Mouse (Mus musculus): ENCODE measurements at regions not wholly inside any gene's neighbourhood (a gene's known extent, or its start where the extent isn't known, plus 50 kb on each side); places are given as distances from the start of the nearest gene placed in this dataset.

DNA sequence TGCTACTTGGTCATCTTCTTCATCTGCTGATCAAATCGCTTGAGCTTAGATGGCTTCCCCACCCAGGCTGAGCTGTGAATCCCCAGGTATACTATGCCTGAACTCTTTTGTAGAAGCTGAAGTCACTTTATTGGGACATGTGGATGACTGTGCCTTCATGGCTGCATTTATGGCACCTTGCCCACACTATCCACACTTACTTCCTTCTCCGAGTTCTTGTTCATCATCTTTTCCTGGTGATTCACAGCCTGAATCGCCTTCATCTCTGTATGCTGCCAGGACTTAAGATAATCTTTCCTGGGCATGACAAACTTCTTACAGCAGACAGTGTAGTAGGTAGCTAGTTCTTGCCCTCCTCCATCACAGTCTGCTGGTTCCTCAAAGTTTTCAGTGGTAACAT is 248.1 kb upstream of the Rack1 start:
- Histone ChIP-seq H3K27ac (ENCODE audit: insufficient read depth, low read length) (no peak overlapping the region), H3K4me1 (ENCODE audit: control insufficient read depth, insufficient read depth, low read length) (peaks cover 1% of the 10 kb centered on the region; the same call in 1 of the 2 replicates), H3K4me3 (ENCODE audit: insufficient read depth, low read length) (no peak overlapping the region)
- no peak for TF ChIP-seq POLR2A (IDR thresholded peaks at IDR 0.05; ENCODE audit: extremely low read depth, insufficient read depth, low read length)
- no peak for TF ChIP-seq CTCF (IDR thresholded peaks at IDR 0.05; ENCODE audit: extremely low read depth, insufficient read depth, low read length)

DNA sequence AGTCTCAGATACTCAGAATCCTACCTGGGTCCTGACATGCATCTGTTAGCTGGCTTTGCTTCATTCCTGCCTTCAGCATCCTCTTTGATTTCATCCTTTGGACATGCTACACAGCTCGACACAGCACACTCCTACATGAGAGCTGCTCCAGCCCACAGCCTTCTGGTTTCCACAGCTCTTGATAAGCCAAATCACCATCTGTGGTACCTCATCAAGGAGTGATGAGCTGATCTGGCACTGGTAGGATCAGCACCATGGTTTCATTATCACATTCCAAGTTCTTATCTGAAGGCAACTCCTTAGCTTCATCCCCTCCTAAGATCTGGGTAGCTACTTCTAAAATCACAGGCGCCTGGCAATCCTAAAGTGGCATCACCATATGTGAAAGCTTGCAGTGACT is 248.9 kb upstream of the Rack1 start:
- H3K4me3 ChIP-seq (ENCODE audit: insufficient read depth, low read length) = no peak overlapping the region

DNA sequence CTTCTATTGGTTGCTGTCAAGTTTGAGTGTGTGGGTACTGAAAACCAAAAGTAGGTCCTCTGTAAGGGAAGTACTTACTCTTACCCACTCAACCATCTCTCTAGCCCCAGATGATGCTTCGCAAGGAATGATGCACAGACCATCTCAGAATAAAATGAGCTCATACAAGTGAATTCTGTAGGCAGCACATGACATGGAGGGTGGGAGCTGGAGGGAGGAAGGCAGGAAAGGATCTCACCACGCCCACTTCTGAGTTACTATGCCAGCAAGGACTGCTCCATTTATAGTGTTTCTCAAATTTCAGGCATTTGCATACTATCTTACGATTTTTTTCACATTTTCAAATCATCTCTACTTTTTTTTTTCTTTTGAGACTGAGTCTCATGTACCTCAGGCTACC is 273.8 kb upstream of the Rack1 start:
- TF ChIP-seq POLR2A (IDR thresholded peaks at IDR 0.05; ENCODE audit: extremely low read depth, insufficient read depth, low read length) = no peak
- TF ChIP-seq CTCF (IDR thresholded peaks at IDR 0.05; ENCODE audit: extremely low read depth, insufficient read depth, low read length) = no peak
- H3K27ac ChIP-seq (ENCODE audit: insufficient read depth, low read length) = no peak overlapping the region
- H3K4me3 ChIP-seq (ENCODE audit: insufficient read depth, low read length) = no peak overlapping the region
- H3K4me1 ChIP-seq (ENCODE audit: control insufficient read depth, insufficient read depth, low read length) = no peaks in the 10 kb centered on the region

More for the DNA sequence above, 248.9 kb upstream of the Rack1 start:
- Histone ChIP-seq H3K27ac (ENCODE audit: insufficient read depth, low read length) (no peak overlapping the region), H3K4me1 (ENCODE audit: control insufficient read depth, insufficient read depth, low read length) (peaks cover 1% of the 10 kb centered on the region; the same call in 1 of the 2 replicates)
- no peak for TF ChIP-seq CTCF (IDR thresholded peaks at IDR 0.05; ENCODE audit: extremely low read depth, insufficient read depth, low read length)
- no peak for TF ChIP-seq POLR2A (IDR thresholded peaks at IDR 0.05; ENCODE audit: extremely low read depth, insufficient read depth, low read length)

DNA sequence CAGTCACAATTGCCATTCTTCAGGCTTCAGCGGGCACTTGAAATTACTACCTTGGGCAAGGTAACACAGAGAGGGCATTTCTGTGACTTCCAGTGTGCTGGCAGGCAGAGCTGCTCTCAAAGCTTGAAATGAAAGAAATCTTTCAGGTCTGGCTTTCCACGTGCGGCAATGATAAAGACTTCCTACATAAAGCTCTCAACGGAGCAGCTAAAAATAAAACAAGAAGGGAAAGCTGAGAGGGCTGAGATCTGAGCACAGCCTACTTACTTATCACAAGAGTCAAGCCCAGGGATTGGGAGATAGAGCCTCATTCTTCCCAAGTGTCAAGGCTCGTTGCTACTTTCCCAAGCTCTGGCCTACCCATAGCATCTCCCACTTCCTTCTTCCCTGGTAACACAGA is 274.6 kb upstream of the Rack1 start:
- Histone ChIP-seq H3K27ac (ENCODE audit: insufficient read depth, low read length) (no peak overlapping the region), H3K4me3 (ENCODE audit: insufficient read depth, low read length) (no peak overlapping the region), H3K4me1 (ENCODE audit: control insufficient read depth, insufficient read depth, low read length) (no peaks in the 10 kb centered on the region)
- TF ChIP-seq CTCF (IDR thresholded peaks at IDR 0.05; ENCODE audit: extremely low read depth, insufficient read depth, low read length) (no peak), POLR2A (IDR thresholded peaks at IDR 0.05; ENCODE audit: extremely low read depth, insufficient read depth, low read length) (no peak)

DNA sequence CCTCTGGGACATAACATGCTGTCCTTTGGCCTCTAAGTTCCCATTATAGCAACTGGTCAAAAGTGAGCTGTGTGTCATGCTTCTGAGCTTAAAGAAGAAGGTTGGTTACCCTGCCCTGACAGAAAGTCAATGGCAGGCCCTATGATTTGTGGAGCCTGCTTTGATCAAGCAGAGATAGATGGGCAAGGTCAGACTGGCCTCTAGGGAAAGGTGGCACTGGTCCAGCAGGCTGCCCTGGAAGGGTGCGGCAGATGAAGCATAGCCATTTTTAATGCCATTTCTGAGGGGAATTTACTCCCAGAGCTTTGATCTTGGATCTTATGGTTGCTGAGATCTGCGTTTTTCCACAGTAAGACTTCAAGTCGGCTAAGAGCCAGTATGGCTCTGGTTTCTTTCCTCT is 293.2 kb upstream of the Rack1 start:
- no peaks in the 10 kb centered on the region for H3K4me1 ChIP-seq (ENCODE audit: control insufficient read depth, insufficient read depth, low read length)
- H3K27ac ChIP-seq (ENCODE audit: insufficient read depth, low read length) = no peak overlapping the region
- H3K4me3 ChIP-seq (ENCODE audit: insufficient read depth, low read length) = no peak overlapping the region
- no peak for TF ChIP-seq POLR2A (IDR thresholded peaks at IDR 0.05; ENCODE audit: extremely low read depth, insufficient read depth, low read length)
- no peak for TF ChIP-seq CTCF (IDR thresholded peaks at IDR 0.05; ENCODE audit: extremely low read depth, insufficient read depth, low read length)

DNA sequence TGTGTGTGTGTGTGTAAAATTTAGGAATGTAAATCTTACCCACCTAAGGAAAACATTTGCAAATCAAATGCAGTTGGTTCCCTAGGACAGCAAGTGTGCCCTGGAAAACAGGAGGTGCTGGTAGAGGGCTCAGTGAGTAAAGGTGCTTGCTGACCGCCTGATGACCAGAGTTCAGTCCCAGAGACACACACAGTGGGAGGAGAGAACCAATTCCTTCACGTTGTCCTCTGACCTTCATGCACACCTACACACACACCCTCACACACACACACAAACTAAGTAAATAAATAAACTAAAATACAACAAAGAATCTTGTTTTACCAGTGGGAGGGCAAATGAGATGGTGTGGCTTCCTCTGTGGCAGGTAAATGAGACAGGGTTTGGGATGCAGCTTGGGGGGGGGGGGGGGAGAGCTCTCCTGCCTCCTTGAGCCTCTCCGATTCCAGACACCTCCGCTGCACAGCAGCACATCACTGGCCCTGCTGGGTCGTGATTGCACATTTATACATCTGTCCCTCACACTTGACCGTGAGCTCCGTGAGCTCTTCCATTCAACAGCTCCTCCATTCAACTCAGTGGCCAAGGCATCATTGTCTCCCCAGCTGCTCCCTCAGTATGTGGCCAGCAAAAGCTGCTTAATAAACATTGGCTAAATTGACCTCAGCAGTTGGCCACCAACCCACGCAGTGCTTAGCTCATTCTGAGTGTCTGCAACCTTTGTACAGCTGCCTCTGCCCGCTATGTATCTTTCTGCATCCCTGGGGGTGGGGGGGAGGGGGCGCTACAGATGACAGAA is 297.9 kb upstream of the Rack1 start:
- H3K4me3 ChIP-seq (ENCODE audit: insufficient read depth, low read length) = no peak overlapping the region
- no peak overlapping the region for H3K27ac ChIP-seq (ENCODE audit: insufficient read depth, low read length)
- no peaks in the 10 kb centered on the region for H3K4me1 ChIP-seq (ENCODE audit: control insufficient read depth, insufficient read depth, low read length)
- TF ChIP-seq POLR2A (IDR thresholded peaks at IDR 0.05; ENCODE audit: extremely low read depth, insufficient read depth, low read length) (no peak), CTCF (IDR thresholded peaks at IDR 0.05; ENCODE audit: extremely low read depth, insufficient read depth, low read length) (no peak)

DNA sequence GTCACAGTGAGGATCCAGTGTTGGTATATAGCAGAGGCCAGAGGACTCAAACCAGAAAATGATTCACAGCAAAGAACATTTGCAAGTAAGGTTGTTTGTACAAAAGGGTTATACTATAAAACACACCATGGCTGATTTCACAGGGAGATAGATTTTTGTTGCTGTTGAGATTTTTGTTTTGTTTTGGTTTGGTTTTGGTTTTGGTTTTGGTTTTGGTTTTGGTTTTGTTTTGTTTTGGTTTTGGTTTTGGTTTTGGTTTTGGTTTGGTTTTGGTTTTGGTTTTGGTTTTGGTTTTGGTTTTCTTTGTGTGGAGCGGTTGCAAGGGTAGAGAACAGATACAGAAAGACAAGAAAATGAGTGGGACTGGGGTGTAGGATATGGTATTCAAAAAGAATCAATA is 301.1 kb upstream of the Rack1 start:
- TF ChIP-seq POLR2A (IDR thresholded peaks at IDR 0.05; ENCODE audit: extremely low read depth, insufficient read depth, low read length) (no peak), CTCF (IDR thresholded peaks at IDR 0.05; ENCODE audit: extremely low read depth, insufficient read depth, low read length) (no peak)
- no peak overlapping the region for H3K27ac ChIP-seq (ENCODE audit: insufficient read depth, low read length)
- no peak overlapping the region for H3K4me3 ChIP-seq (ENCODE audit: insufficient read depth, low read length)
- H3K4me1 ChIP-seq (ENCODE audit: control insufficient read depth, insufficient read depth, low read length) = no peaks in the 10 kb centered on the region

DNA sequence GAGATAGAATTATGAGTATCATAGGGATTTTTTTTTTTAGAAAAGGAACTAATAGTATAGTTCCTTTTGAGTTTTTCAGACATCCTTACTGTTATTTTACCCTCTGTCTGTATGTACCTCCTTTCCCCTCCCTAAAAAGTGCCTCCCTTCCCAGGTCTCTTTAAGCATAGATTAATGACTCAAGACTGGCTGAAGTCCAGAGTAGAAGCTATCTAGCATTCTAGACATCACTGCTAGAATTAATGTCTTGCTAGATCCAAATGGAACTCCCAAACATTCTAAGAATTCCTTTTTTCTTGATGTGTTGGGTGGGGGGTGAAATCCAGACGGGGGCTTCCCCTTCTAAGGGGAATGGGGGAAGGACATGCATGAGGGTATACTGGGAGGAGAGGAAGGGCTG is 311.8 kb upstream of the Rack1 start:
- H3K4me1 ChIP-seq (ENCODE audit: control insufficient read depth, insufficient read depth, low read length) = no peaks in the 10 kb centered on the region
- TF ChIP-seq CTCF (IDR thresholded peaks at IDR 0.05; ENCODE audit: extremely low read depth, insufficient read depth, low read length) (no peak), POLR2A (IDR thresholded peaks at IDR 0.05; ENCODE audit: extremely low read depth, insufficient read depth, low read length) (no peak)
- no peak overlapping the region for H3K4me3 ChIP-seq (ENCODE audit: insufficient read depth, low read length)
- H3K27ac ChIP-seq (ENCODE audit: insufficient read depth, low read length) = no peak overlapping the region

DNA sequence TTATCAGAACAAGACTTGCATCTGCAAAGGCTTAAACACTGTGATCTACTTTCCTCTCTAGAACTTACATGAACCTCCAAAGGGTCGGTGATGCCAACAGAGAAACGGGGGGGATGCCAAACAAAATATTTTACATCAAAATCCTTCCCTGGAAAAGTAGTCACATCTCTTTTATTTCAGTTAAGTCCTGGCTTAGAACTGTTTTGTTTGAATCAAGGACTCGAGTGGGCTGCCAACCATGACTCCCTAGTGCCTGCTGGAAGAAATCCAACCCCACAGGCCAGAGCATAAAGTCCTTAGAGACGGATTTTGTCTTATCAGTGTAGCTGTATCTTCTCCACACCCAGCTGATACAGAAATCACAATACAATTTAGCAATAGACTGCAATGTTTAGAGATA is 336.1 kb upstream of the Rack1 start:
- no peak overlapping the region for H3K4me3 ChIP-seq (ENCODE audit: insufficient read depth, low read length)
- TF ChIP-seq POLR2A (IDR thresholded peaks at IDR 0.05; ENCODE audit: extremely low read depth, insufficient read depth, low read length) (no peak), CTCF (IDR thresholded peaks at IDR 0.05; ENCODE audit: extremely low read depth, insufficient read depth, low read length) (no peak)
- no peaks in the 10 kb centered on the region for H3K4me1 ChIP-seq (ENCODE audit: control insufficient read depth, insufficient read depth, low read length)
- H3K27ac ChIP-seq (ENCODE audit: insufficient read depth, low read length) = no peak overlapping the region

DNA sequence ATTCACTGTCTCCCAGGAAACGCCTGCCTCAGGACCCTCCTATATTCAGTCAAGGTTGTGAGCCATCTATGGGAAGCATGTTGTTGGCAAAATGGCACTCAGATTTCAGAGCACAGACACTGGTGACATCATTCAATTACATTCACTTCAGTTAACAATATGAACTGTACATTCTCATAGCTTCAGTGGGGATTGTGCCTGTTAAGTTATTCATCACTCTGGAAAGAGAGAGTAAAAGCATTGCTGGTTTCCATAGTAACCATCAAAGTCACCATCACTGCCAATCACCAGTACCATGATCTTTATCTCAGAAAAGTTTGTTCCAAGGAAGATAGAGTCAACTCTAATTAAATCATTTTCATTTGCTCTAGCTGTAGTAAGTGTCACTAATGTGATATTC is 350.2 kb upstream of the Rack1 start:
- Histone ChIP-seq H3K4me1 (ENCODE audit: control insufficient read depth, insufficient read depth, low read length) (no peaks in the 10 kb centered on the region), H3K4me3 (ENCODE audit: insufficient read depth, low read length) (no peak overlapping the region), H3K27ac (ENCODE audit: insufficient read depth, low read length) (no peak overlapping the region)
- TF ChIP-seq POLR2A (IDR thresholded peaks at IDR 0.05; ENCODE audit: extremely low read depth, insufficient read depth, low read length) = no peak
- no peak for TF ChIP-seq CTCF (IDR thresholded peaks at IDR 0.05; ENCODE audit: extremely low read depth, insufficient read depth, low read length)

All from cortical plate, adult 2 months (tissue).